Mouse (Mus musculus): ENCODE measurements around the gene Alg9.

Gene Alg9

GRCm38 (mm10) chr9:50845547-50845946 is 70.7 kb downstream of the Alg9 start:
- in situ Hi-C loops (cut with MboI; ENCODE audit: low pct_unique_long_range_greater_than_20kb in 1 of 2, low sequenced_read_pairs in 2 of 2, unreplicated experiment in 1 of 2), result no loop called here

- in situ Hi-C loops (cut with MboI; ENCODE audit: low pct_unique_long_range_greater_than_20kb in 1 of 2, low sequenced_read_pairs in 2 of 2, unreplicated experiment in 1 of 2), result no loop called here
Measured at GRCm38 (mm10) chr9:50847133-50847532, 72.3 kb downstream of the Alg9 start.

GRCm38 (mm10) chr9:50847606-50848368 is 73.0 kb downstream of the Alg9 start:
- in situ Hi-C loops (cut with MboI; ENCODE audit: low pct_unique_long_range_greater_than_20kb in 1 of 2, low sequenced_read_pairs in 2 of 2, unreplicated experiment in 1 of 2), result no loop called here

- in situ Hi-C loops (cut with MboI; ENCODE audit: low pct_unique_long_range_greater_than_20kb in 1 of 2, low sequenced_read_pairs in 2 of 2, unreplicated experiment in 1 of 2), result no loop called here
Measured at GRCm38 (mm10) chr9:50848821-50849220, 74.0 kb downstream of the Alg9 start.

- in situ Hi-C loops (cut with MboI; ENCODE audit: low pct_unique_long_range_greater_than_20kb in 1 of 2, low sequenced_read_pairs in 2 of 2, unreplicated experiment in 1 of 2), result no loop called here
Measured at GRCm38 (mm10) chr9:50849249-50849648, 74.4 kb downstream of the Alg9 start.

- in situ Hi-C loops (cut with MboI; ENCODE audit: low pct_unique_long_range_greater_than_20kb in 1 of 2, low sequenced_read_pairs in 2 of 2, unreplicated experiment in 1 of 2), result loop anchor here (5.0 to 25.0 kb wide), 3 partner anchors 155 to 438 kb away; partner anchors contain the start of genes Colca2 (in 1 of the 2) and Sik2 (in 1 of the 2)
Measured at GRCm38 (mm10) chr9:50849755-50850154, 74.9 kb downstream of the Alg9 start.

- in situ Hi-C loops (cut with MboI; ENCODE audit: low pct_unique_long_range_greater_than_20kb in 1 of 2, low sequenced_read_pairs in 2 of 2, unreplicated experiment in 1 of 2), result loop anchor here (5.0 to 25.0 kb wide), 3 partner anchors 155 to 437 kb away; partner anchors contain the start of genes Colca2 (in 1 of the 2) and Sik2 (in 1 of the 2)
Measured at GRCm38 (mm10) chr9:50850271-50850670, 75.5 kb downstream of the Alg9 start.

- in situ Hi-C loops (cut with MboI; ENCODE audit: low pct_unique_long_range_greater_than_20kb in 1 of 2, low sequenced_read_pairs in 2 of 2, unreplicated experiment in 1 of 2), result loop anchor here (5.0 to 25.0 kb wide), 3 partner anchors 154 to 437 kb away; partner anchors contain the start of genes Colca2 (in 1 of the 2) and Sik2 (in 1 of the 2)
Measured at GRCm38 (mm10) chr9:50850713-50851112, 75.9 kb downstream of the Alg9 start.

GRCm38 (mm10) chr9:50852634-50853349 is 78.0 kb downstream of the Alg9 start:
- in situ Hi-C loops (cut with MboI; ENCODE audit: low pct_unique_long_range_greater_than_20kb in 1 of 2, low sequenced_read_pairs in 2 of 2, unreplicated experiment in 1 of 2), result loop anchor here (5.0 to 25.0 kb wide), 3 partner anchors 152 to 435 kb away; partner anchors contain the start of genes Colca2 (in 1 of the 2) and Sik2 (in 1 of the 2)

GRCm38 (mm10) chr9:50854376-50854775 is 79.6 kb downstream of the Alg9 start:
- in situ Hi-C loops (cut with MboI; ENCODE audit: low pct_unique_long_range_greater_than_20kb in 1 of 2, low sequenced_read_pairs in 2 of 2, unreplicated experiment in 1 of 2), result loop anchor here (5.0 to 25.0 kb wide), 3 partner anchors 150 to 433 kb away; partner anchors contain the start of genes Colca2 (in 1 of the 2) and Sik2 (in 1 of the 2)

- in situ Hi-C loops (cut with MboI; ENCODE audit: low pct_unique_long_range_greater_than_20kb in 1 of 2, low sequenced_read_pairs in 2 of 2, unreplicated experiment in 1 of 2), result loop anchor here (10.0 to 25.0 kb wide), 2 partner anchors 150 to 432 kb away; partner anchors contain the start of genes Colca2 (in 1 of the 2) and Sik2 (in 1 of the 2)
Measured at GRCm38 (mm10) chr9:50855133-50855766, 80.4 kb downstream of the Alg9 start.

- in situ Hi-C loops (cut with MboI; ENCODE audit: low pct_unique_long_range_greater_than_20kb in 1 of 2, low sequenced_read_pairs in 2 of 2, unreplicated experiment in 1 of 2), result loop anchor here (10.0 to 25.0 kb wide), 2 partner anchors 149 to 432 kb away; partner anchors contain the start of genes Colca2 (in 1 of the 2) and Sik2 (in 1 of the 2)
Measured at GRCm38 (mm10) chr9:50855780-50856179, 81.0 kb downstream of the Alg9 start.

GRCm38 (mm10) chr9:50856341-50857081 is 81.7 kb downstream of the Alg9 start:
- in situ Hi-C loops (cut with MboI; ENCODE audit: low pct_unique_long_range_greater_than_20kb in 1 of 2, low sequenced_read_pairs in 2 of 2, unreplicated experiment in 1 of 2), result loop anchor here (10.0 to 25.0 kb wide), 2 partner anchors 148 to 431 kb away; partner anchors contain the start of genes Colca2 (in 1 of the 2) and Sik2 (in 1 of the 2)

- in situ Hi-C loops (cut with MboI; ENCODE audit: low pct_unique_long_range_greater_than_20kb in 1 of 2, low sequenced_read_pairs in 2 of 2, unreplicated experiment in 1 of 2), result loop anchor here (10.0 to 25.0 kb wide), 2 partner anchors 148 to 430 kb away; partner anchors contain the start of genes Colca2 (in 1 of the 2) and Sik2 (in 1 of the 2)
Measured at GRCm38 (mm10) chr9:50857082-50857641, 82.3 kb downstream of the Alg9 start.

- in situ Hi-C loops (cut with MboI; ENCODE audit: low pct_unique_long_range_greater_than_20kb in 1 of 2, low sequenced_read_pairs in 2 of 2, unreplicated experiment in 1 of 2), result loop anchor here (10.0 to 25.0 kb wide), 2 partner anchors 146 to 429 kb away; partner anchors contain the start of genes Colca2 (in 1 of the 2) and Sik2 (in 1 of the 2)
Measured at GRCm38 (mm10) chr9:50858681-50859080, 83.9 kb downstream of the Alg9 start.

GRCm38 (mm10) chr9:50861119-50861839 is 86.5 kb downstream of the Alg9 start:
- in situ Hi-C loops (cut with MboI; ENCODE audit: low pct_unique_long_range_greater_than_20kb in 1 of 2, low sequenced_read_pairs in 2 of 2, unreplicated experiment in 1 of 2), result loop anchor here in 1 of 2 experiments (5.0 to 25.0 kb wide), 2 partner anchors 151 to 426 kb away; partner anchors contain the start of gene Colca2
